Mouse (Mus musculus) liver, embryonic 14 days (tissue): Measurements from ENCODE around the gene Sel1l3. TPM values are rescaled to one million over a fixed set of nuclear protein-coding genes. Genes with fewer than 3 reads are reported as not detected.

Experiments
- polyA plus RNA-seq: library from polyadenylated mRNA; depleted of rRNA; stranded (reverse); fragments of >200 nt; gene quantifications from 2 replicates; pipeline ENCODE4 v1.2.3, GENCODE M21; 2012; rRNA removed

Gene Sel1l3
- 0.06 and 0.08 TPM in 2 replicates for polyA plus RNA-seq

GRCm38 (mm10) chr5:53213711-53214352, at the start of gene Sel1l3:
Gene Sel1l3 (minus strand): TSS chr5:53213927.

Other genes starting within 250 kb of the Sel1l3 start
- gene Slc34a2, start 175.8 kb downstream of the Sel1l3 start, polyA plus RNA-seq = 0.02 and 0.03 TPM in 2 replicates
- gene Smim20, start 53.2 kb upstream of the Sel1l3 start, polyA plus RNA-seq = 16.6 and 23.6 TPM in 2 replicates